Mouse (Mus musculus) intestine, postnatal 0 days (tissue): ENCODE results near the gene 4930539E08Rik. TPM values are rescaled to one million over a fixed set of nuclear protein-coding genes. Genes with fewer than 3 reads are reported as not detected.

Experiments used
- ATAC-seq: fragments of 200-750 bp; cut with Nextera tagmentation; 2 replicates; pipeline ENCODE4 v1.8.0; 2017; ENCODE audit warnings: mild to moderate bottlenecking, moderate TSS enrichment, moderate library complexity
- H3K27ac ChIP-seq: fragments of 300-500 bp; sonication (generic); 2 replicates; pipeline ENCODE4 v1.5.1; 2014; ENCODE audit warnings: mild to moderate bottlenecking, low read depth, low read length, moderate library complexity
- H3K27me3 ChIP-seq: fragments of 300-500 bp; sonication (generic); replicated peaks from 2 replicates; pipeline ENCODE4 v1.6.1; 2014; ENCODE audit warnings: low read length, mixed read lengths; ENCODE audit not compliant: control insufficient read depth, insufficient read depth
- H3K36me3 ChIP-seq: fragments of 300-500 bp; sonication (generic); 2 replicates; pipeline ENCODE4 v1.6.1; 2014; ENCODE audit warnings: mild to moderate bottlenecking, moderate library complexity; ENCODE audit not compliant: control insufficient read depth, insufficient read depth
- H3K4me1 ChIP-seq: fragments of 300-500 bp; sonication (generic); replicated peaks from 2 replicates; pipeline ENCODE4 v1.6.1; 2014; ENCODE audit warnings: antibody characterized with exemption, low read length, mixed read lengths; ENCODE audit not compliant: control insufficient read depth, insufficient read depth
- H3K4me2 ChIP-seq: fragments of 300-500 bp; sonication (generic); replicated peaks from 2 replicates; pipeline ENCODE4 v1.6.1; 2014; ENCODE audit warnings: low read depth, mild to moderate bottlenecking, moderate library complexity
- H3K4me3 ChIP-seq: fragments of 300-500 bp; sonication (generic); 2 replicates; pipeline ENCODE4 v1.5.1; 2014; ENCODE audit warnings: low read depth, low read length
- H3K9ac ChIP-seq: fragments of 300-500 bp; sonication (generic); 2 replicates; pipeline ENCODE4 v1.6.1; 2014; ENCODE audit warnings: mild to moderate bottlenecking, low read depth, low read length
- H3K9me3 ChIP-seq: fragments of 300-500 bp; sonication (generic); 2 replicates; pipeline ENCODE4 v1.6.1; 2016; ENCODE audit warnings: mixed run types; ENCODE audit not compliant: control insufficient read depth
- CTCF ChIP-seq: sonication (generic); IDR thresholded peaks from 2 replicates; pipeline ENCODE4 v1.5.1; 2016; ENCODE audit warnings: low read depth, mild to moderate bottlenecking, control low read depth, antibody characterized with exemption, moderate library complexity
- WGBS: fragments of 180-500 bp; shearing (Covaris S2); extraction: QIAGEN DNeasy Blood & Tissue Kit; methylation state at CpG from one replicate; pipeline ENCODE4 v1.1.7; 2014; 5-methylcytosine and 5-hydroxymethylcytosine counted together
- polyA plus RNA-seq: library from polyadenylated mRNA; unstranded; fragments of >200 nt; fragmentation: Nextera tagmentation; extraction: Ambion mirVana; gene quantifications from 2 replicates; pipeline ENCODE4 v1.2.1, GENCODE M21; 2015

Gene 4930539E08Rik
- polyA plus RNA-seq, 1 experiment from 2014 or later, result 3.5 TPM

DNA sequence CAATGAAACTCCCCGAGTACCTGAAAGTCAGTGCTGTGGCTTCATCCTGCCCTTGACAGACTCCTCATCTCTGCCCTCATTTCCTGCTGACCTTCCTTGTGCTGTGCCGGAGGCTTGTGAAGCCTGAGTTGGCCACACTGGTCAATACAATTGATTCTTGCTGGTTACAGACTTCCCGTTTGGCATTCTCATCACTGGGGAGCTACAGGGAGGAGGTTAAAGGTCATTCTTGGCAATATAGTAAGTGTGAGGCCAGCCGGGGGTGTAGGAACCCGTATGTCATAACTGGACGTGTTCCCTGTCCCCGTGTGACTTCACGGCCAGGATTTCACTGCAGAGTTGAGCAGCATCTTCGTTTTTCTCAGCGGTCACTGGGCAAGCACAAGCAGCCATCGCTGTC, 43.3 kb downstream of the 4930539E08Rik start:
- no peak overlapping the region for H3K4me3 ChIP-seq

DNA sequence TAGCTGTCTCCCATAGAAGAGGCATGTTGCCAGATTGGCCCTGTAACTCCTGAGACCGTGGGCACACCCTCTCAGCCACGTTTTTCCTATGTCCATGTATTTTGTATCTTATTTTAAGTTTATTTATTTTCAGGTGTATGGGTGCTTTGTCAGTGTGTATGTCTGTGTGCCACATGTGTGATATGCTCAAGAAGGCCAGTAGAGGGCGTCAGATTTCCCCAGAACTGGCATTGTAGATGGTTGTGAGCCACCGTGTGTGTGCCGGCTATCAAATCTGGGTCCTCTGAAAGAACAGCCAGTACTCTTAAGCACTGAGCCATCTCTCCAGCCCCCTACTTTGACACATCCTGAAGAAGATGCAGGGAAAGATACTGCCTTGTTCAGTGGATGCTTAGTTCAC, 44.7 kb downstream of the 4930539E08Rik start:
- no peak overlapping the region for H3K4me3 ChIP-seq
- ATAC-seq, result no peak
- no peaks in the 10 kb centered on the region for H3K36me3 ChIP-seq
- WGBS, result 68% methylated on average over 5 of the region's 5 CpGs
- no peaks in the 10 kb centered on the region; the same call in 1 of the 2 replicates for H3K4me1 ChIP-seq
- no peak overlapping the region for H3K27ac ChIP-seq
- H3K9me3 ChIP-seq, result no peaks in the 10 kb centered on the region
- no peaks in the 10 kb centered on the region for H3K27me3 ChIP-seq
- no peak overlapping the region for H3K4me2 ChIP-seq
- H3K9ac ChIP-seq, result no peak overlapping the region
- peak; percentile 27; the same call in 1 of the 2 replicates for TF ChIP-seq CTCF

More for the DNA sequence above, 43.3 kb downstream of the 4930539E08Rik start:
- Histone ChIP-seq H3K27ac (no peak overlapping the region), H3K27me3 (no peaks in the 10 kb centered on the region), H3K9ac (no peak overlapping the region), H3K4me1 (no peaks in the 10 kb centered on the region; the same call in 1 of the 2 replicates), H3K9me3 (no peaks in the 10 kb centered on the region), H3K4me2 (no peak overlapping the region), H3K36me3 (no peaks in the 10 kb centered on the region)
- WGBS, result 51% methylated on average over 11 of the region's 11 CpGs
- ATAC-seq, result 0 out of 2 replicates have a peak, but pooled peaks have one; percentile 39
- no peak for TF ChIP-seq CTCF

DNA sequence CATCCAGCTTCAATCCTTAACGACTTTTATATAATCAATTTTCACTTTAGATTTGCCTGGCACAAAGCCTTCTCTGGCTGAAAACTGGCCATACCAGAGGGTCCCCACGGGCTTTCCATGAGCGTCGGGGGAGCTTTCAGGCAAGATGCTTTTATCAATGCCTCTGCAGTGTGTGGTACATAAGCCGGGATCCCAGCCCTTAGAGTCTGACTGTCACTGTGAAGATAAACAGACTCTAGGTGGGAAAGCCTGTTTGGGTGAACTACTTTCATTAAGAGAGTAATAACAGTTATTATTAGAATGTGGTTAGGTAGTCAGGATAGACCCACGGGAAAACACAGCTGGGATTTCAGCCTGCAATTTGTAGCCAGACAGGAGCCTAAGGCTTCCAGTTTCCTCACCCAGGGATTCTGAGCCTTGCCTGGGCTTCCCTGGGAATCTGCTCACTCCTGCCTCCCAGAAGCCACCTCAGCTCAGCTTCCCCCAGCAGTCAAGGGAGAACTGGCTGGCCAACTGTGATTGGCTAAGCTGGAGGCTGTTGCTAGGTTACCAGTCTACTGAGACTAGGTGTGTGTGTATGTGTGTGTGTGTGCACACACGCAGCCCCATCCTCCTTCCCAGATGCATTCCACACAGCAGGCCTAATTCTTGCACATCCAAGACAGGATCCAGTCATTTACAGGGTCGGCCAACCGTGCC, 45.6 kb downstream of the 4930539E08Rik start:
- Histone ChIP-seq H3K36me3 (no peaks in the 10 kb centered on the region), H3K4me3 (no peak overlapping the region), H3K9ac (no peak overlapping the region), H3K4me1 (no peaks in the 10 kb centered on the region; the same call in 1 of the 2 replicates), H3K27ac (no peak overlapping the region), H3K4me2 (no peak overlapping the region), H3K9me3 (no peaks in the 10 kb centered on the region), H3K27me3 (no peaks in the 10 kb centered on the region)
- 53% methylated on average over 9 of the region's 9 CpGs for WGBS
- no peak for ATAC-seq
- TF ChIP-seq CTCF, result no peak

DNA sequence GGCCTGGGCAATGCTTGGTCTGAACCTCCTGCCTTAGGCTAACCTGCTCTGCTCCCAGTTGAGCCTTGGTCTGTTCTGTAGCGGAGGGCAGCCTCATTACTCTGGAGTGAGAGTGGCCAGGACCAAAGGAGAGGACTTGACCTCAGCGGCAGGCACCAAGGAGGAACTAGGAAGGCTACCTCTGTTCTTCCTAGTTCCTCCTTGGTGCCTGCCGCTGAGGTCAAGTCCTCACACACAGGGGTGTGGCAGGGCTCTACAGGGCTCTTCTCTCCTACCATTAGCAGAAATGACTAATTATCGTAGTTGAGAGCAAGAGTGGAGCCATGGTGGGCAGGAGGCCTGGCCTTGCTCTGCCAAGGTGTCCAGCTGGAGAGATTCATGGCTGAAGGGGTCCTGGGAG, 47.7 kb downstream of the 4930539E08Rik start:
- Histone ChIP-seq H3K4me1 (no peaks in the 10 kb centered on the region; the same call in 1 of the 2 replicates), H3K36me3 (no peaks in the 10 kb centered on the region), H3K27ac (no peak overlapping the region), H3K9ac (no peak overlapping the region), H3K9me3 (no peaks in the 10 kb centered on the region), H3K4me3 (no peak overlapping the region), H3K27me3 (no peaks in the 10 kb centered on the region), H3K4me2 (no peak overlapping the region)
- ATAC-seq, result no peak
- WGBS, result 72% methylated on average over 4 of the region's 4 CpGs
- no peak for TF ChIP-seq CTCF

DNA sequence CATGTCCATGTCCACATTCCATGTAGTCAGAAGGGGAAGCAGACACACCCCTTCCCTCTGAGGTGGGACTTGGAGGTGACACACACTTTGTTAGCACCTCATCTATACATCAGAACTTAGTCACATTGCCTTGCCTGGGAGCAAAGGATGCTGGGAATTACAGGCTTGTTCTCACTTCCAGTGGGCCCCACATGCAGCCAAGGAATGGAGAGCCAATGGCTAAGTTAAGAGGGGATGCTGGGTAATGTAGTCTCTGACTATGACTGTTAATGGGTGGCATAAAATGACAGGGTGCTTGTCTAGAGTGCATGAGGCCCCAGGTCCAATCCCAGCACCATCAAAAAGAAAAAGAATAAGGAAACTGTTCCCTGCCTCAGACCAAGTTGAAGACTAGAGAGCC, 48.2 kb downstream of the 4930539E08Rik start:
- Histone ChIP-seq H3K36me3 (no peaks in the 10 kb centered on the region), H3K4me1 (no peaks in the 10 kb centered on the region; the same call in 1 of the 2 replicates), H3K27ac (no peak overlapping the region), H3K9ac (no peak overlapping the region), H3K4me2 (no peak overlapping the region), H3K27me3 (no peaks in the 10 kb centered on the region), H3K4me3 (no peak overlapping the region), H3K9me3 (no peaks in the 10 kb centered on the region)
- no peak for TF ChIP-seq CTCF
- ATAC-seq, result no peak

DNA sequence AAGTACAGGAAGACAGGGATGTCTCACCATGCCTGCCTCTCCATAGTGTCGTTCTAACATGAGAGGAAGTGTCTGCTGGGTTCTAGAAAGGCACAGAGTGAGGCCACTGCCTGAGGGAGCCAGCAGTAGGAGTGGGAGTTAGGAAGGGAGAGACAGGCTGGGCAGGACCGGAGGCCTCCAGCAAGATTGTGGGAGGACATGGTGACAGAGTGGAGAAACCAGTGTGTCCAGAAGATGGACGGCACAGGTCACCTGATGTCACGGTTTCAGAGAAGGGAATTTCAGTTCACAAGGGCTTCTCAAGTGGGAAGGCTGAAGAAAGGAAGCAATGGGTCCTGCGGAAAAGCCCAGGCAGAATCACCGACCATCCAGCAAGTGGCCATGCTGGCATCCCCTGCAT, 50.7 kb downstream of the 4930539E08Rik start:
- ATAC-seq, result no peak
- TF ChIP-seq CTCF, result no peak
- Histone ChIP-seq H3K4me1 (no peaks in the 10 kb centered on the region), H3K27ac (no peak overlapping the region), H3K27me3 (no peaks in the 10 kb centered on the region), H3K9me3 (no peaks in the 10 kb centered on the region), H3K4me2 (no peak overlapping the region), H3K36me3 (no peaks in the 10 kb centered on the region), H3K9ac (no peak overlapping the region), H3K4me3 (no peak overlapping the region)
- WGBS, result 71% methylated on average over 6 of the region's 6 CpGs
